In genomic region chr2:48065162-48065561, GRCm38 (mm10) we compare ENCODE assay signal across 23 mouse cellular contexts.
"Had no signal": no experiment of that assay in that cellular context is flagged by ENCODE, and none has a peak within 500 bp of the region (broad histone marks: within the 10 kb centered on the region; RNA-seq: fewer than 3 reads in every experiment).

No protein-coding gene starts in this region.

- DNase-seq: gastrocnemius, adult 2 months; gastrocnemius, postnatal 10 days; gastrocnemius, postnatal 25 days; heart, adult 18-20 months; heart, postnatal 10 days; heart, postnatal 4 days; kidney, adult 18-20 months; kidney, adult 8-10 months; kidney, postnatal 10 days; kidney, postnatal 25 days; kidney, postnatal 4 days; liver; liver, embryonic 13.5 days had no signal

- H3K4me3 ChIP-seq: gastrocnemius, adult 2 months; heart, embryonic 10.5 days; heart, embryonic 12.5 days; hindbrain, embryonic 13.5 days; hindbrain, embryonic 15.5 days; intestine, embryonic 15.5 days; layer of hippocampus, adult 2 months; left cerebral cortex, adult 2 months; limb, embryonic 10.5 days; limb, embryonic 12.5 days; liver, embryonic 13.5 days; liver, embryonic 15.5 days had no signal

- H3K27ac ChIP-seq: gastrocnemius, adult 2 months; heart, embryonic 10.5 days; hindbrain, embryonic 13.5 days; hindbrain, embryonic 15.5 days; intestine, embryonic 15.5 days; layer of hippocampus, adult 2 months; left cerebral cortex, adult 2 months; limb, embryonic 10.5 days; limb, embryonic 12.5 days; liver, embryonic 13.5 days; liver, embryonic 15.5 days had no signal

- H3K27me3 ChIP-seq: heart, embryonic 12.5 days; hindbrain, embryonic 13.5 days; hindbrain, embryonic 15.5 days; intestine, embryonic 15.5 days; limb, embryonic 12.5 days; liver, embryonic 13.5 days; liver, embryonic 15.5 days had no signal

- H3K4me1 ChIP-seq: heart, embryonic 10.5 days; heart, embryonic 12.5 days; hindbrain, embryonic 13.5 days; hindbrain, embryonic 15.5 days; intestine, embryonic 15.5 days; limb, embryonic 10.5 days; limb, embryonic 12.5 days; liver, embryonic 13.5 days; liver, embryonic 15.5 days had no signal
